Mouse (Mus musculus): Measurements from ENCODE around the gene Limk2. TPM values are rescaled to one million over a fixed set of nuclear protein-coding genes. Genes with fewer than 3 reads are reported as not detected.

The Limk2 gene
- total RNA-seq, 4 experiments from 2014 or later: 10.9 to 12.5 (median 11.9) TPM

DNA sequence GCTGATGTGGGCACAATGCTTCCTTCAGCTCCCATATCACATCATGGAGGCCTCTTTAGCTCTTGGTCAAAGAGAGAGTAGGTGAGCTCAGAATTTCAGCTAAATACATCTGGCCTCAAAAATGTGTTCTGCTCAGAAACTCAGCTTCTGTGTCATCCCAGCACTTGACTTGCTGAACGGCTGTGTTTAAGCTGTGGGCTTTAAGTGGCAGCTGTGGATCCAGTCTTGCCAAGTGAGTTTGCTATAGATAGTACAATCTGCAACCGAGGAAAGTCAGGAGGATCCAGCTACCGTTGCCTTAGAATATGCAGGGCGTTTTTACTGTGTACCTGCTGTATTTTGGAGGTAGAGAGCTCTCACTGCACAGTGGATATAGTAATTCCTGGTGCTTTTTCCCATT, 106.6 kb downstream of the Limk2 start:
- no peak for DNase-seq (ENCODE audit: low spot score in 2 of 2)

DNA sequence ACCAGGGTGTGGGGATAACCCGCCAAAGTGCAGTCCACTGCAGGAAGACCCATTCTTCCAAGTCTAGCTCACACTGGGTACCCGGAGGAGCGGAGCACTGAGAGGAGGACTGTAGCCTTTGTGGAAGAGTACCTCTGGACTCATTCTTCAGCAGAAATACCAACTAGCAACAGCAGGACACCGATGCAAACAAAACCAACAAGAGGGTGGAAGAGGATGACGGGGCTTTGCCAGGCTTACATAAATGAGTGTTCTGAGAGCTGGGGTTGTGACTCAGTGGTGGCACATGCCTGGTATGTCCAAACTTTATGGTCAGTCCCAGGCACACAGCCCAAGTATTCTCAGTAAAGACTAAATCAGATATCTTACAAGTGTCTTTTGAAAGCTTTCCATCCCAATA, 107.9 kb downstream of the Limk2 start:
- DNase-seq (ENCODE audit: low spot score in 2 of 2): no peak

DNA sequence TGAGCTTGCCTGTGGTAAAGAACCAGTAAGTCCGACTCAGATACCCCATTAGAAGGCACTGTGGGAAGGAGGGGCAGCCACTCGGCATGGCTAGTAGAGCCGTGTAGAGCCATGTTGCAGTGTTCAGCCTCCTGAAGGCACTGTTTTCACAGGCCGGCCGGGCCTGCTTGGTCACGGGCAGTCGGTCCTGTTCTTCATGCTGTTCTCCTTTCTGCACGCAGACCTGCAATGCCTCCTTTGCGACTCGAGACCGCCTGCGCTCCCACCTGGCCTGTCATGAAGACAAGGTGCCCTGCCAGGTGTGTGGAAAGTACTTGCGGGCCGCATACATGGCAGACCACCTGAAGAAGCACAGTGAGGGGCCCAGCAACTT, 110.2 kb downstream of the Limk2 start:
- no peak for DNase-seq (ENCODE audit: low spot score in 2 of 2)

GRCm38 (mm10) chr11:3297871-3298812, 110.8 kb downstream of the Limk2 start:
- DNase-seq (ENCODE audit: low spot score in 2 of 2): no peak

GRCm38 (mm10) chr11:3296056-3296455, 112.9 kb downstream of the Limk2 start:
- no peak for DNase-seq (ENCODE audit: low spot score in 2 of 2)

DNA sequence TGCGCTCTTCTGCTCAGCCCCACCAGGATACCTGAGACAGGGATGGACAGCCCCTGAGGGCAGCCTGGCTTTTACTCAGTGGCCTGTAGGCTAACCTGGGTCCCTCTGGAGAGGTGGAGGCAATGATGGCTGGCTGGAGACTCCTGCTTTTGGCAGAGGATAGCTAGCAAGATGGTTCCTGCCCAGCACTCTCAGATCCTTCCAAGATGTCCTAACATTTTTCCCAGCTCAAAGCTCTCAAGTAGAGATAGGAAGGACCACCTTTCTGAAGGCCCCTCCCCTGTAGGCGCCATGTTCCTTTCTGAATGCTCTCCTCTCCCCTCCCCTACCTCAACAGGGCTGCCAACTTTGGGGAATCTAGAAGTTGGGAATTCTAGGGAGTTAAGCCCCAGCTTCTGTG, 114.3 kb downstream of the Limk2 start:
- DNase-seq (ENCODE audit: low spot score in 2 of 2): no peak

Other genes starting within 250 kb of the Limk2 start
- gene Sfi1, start 215.7 kb downstream of the Limk2 start, total RNA-seq (2022): 10 to 100 TPM in 2 of 4 experiments, 1 to 10 TPM in 2; 7.8 to 12.1 (median 9.6) TPM
- gene Eif4enif1, start 206.8 kb downstream of the Limk2 start, total RNA-seq (2022): 10 to 100 TPM; 27.6 to 39.3 (median 31.4) TPM
- 10 to 100 TPM; 42.1 to 48.9 (median 44.3) TPM for gene Drg1, start 142.8 kb downstream of the Limk2 start, total RNA-seq (2022)
- gene Patz1, start 120.3 kb downstream of the Limk2 start, total RNA-seq (2022): 10 to 100 TPM; 13.0 to 22.3 (median 19.2) TPM
- 10 to 100 TPM; 28.3 to 39.0 (median 36.6) TPM for gene Pik3ip1, start 78.8 kb downstream of the Limk2 start, total RNA-seq (2022)
- gene Rnf185, start 43.2 kb upstream of the Limk2 start, total RNA-seq (2022): 10 to 100 TPM; 15.4 to 23.1 (median 16.3) TPM
- not detected for gene Pla2g3, start 79.1 kb upstream of the Limk2 start, total RNA-seq (2022)
- 1 to 10 TPM; 1.3 to 2.4 (median 1.7) TPM for gene Inpp5j, start 95.6 kb upstream of the Limk2 start, total RNA-seq (2022)
- gene Selenom, start 105.5 kb upstream of the Limk2 start, total RNA-seq (2022): 10 to 100 TPM in 2 of 4 experiments, 1 to 10 TPM in 2; 8.9 to 17.6 (median 13.5) TPM
- gene Smtn, start 131.4 kb upstream of the Limk2 start, total RNA-seq (2022): 10 to 100 TPM; 64.6 to 81.5 (median 69.0) TPM
- 10 to 100 TPM; 17.1 to 23.4 (median 19.6) TPM for gene Morc2a, start 240.0 kb upstream of the Limk2 start, total RNA-seq (2022)